Mouse (Mus musculus) stomach, embryonic 14.5 days (tissue): ENCODE results near the gene Castor1. TPM values are rescaled to one million over a fixed set of nuclear protein-coding genes. Genes with fewer than 3 reads are reported as not detected.

ENCODE experiments used
- ATAC-seq: fragments of 200-750 bp; cut with Nextera tagmentation; 2 replicates; pipeline ENCODE4 v1.8.0; 2017; ENCODE audit warnings: low read depth, moderate TSS enrichment; ENCODE audit not compliant: insufficient number of reproducible peaks, insufficient read depth, low FRiP score
- H3K27ac ChIP-seq: fragments of 300-500 bp; sonication (generic); 2 replicates; pipeline ENCODE4 v1.5.1; 2014; ENCODE audit warnings: mild to moderate bottlenecking, low read length, moderate library complexity, mixed read lengths
- H3K27me3 ChIP-seq: fragments of 300-500 bp; sonication (generic); 2 replicates; pipeline ENCODE4 v1.6.1; 2014; ENCODE audit warnings: low read length, control low read depth, mixed read lengths; ENCODE audit not compliant: control insufficient read depth, insufficient read depth
- H3K36me3 ChIP-seq: fragments of 300-500 bp; sonication (generic); 2 replicates; pipeline ENCODE4 v1.6.1; 2014; ENCODE audit warnings: mild to moderate bottlenecking, control low read depth, low read length, moderate library complexity, mixed read lengths; ENCODE audit not compliant: control insufficient read depth, insufficient read depth
- H3K4me1 ChIP-seq: fragments of 300-500 bp; sonication (generic); 2 replicates; pipeline ENCODE4 v1.6.1; 2014; ENCODE audit warnings: low read length, control low read depth, mixed read lengths; ENCODE audit not compliant: control insufficient read depth, insufficient read depth
- H3K4me2 ChIP-seq: fragments of 300-500 bp; sonication (generic); replicated peaks from 2 replicates; pipeline ENCODE4 v1.6.1; 2014; ENCODE audit warnings: low read depth, low read length, control low read depth
- H3K4me3 ChIP-seq: fragments of 300-500 bp; sonication (generic); 2 replicates; pipeline ENCODE4 v1.5.1; 2014; ENCODE audit warnings: low read depth, low read length, control low read depth
- H3K9ac ChIP-seq: fragments of 300-500 bp; sonication (generic); replicated peaks from 2 replicates; pipeline ENCODE4 v1.6.1; 2014; ENCODE audit warnings: low read depth, mild to moderate bottlenecking, control low read depth, low read length, moderate library complexity, mixed read lengths
- H3K9me3 ChIP-seq: fragments of 300-500 bp; sonication (generic); 2 replicates; pipeline ENCODE4 v1.6.1; 2016; ENCODE audit warnings: low read depth, low read length, control low read depth; ENCODE audit not compliant: control insufficient read depth
- WGBS: fragments of 180-500 bp; shearing (Covaris S2); extraction: QIAGEN DNeasy Blood & Tissue Kit; methylation state at CpG from one replicate; pipeline ENCODE4 v1.1.7; 2014; 5-methylcytosine and 5-hydroxymethylcytosine counted together
- polyA plus RNA-seq: library from polyadenylated mRNA; unstranded; fragments of >200 nt; fragmentation: Nextera tagmentation; extraction: Ambion mirVana; gene quantifications from 2 replicates; pipeline ENCODE4 v1.2.1, GENCODE M21; 2014

The Castor1 gene
- polyA plus RNA-seq, 1 experiment from 2014 or later: 3.3 TPM

DNA sequence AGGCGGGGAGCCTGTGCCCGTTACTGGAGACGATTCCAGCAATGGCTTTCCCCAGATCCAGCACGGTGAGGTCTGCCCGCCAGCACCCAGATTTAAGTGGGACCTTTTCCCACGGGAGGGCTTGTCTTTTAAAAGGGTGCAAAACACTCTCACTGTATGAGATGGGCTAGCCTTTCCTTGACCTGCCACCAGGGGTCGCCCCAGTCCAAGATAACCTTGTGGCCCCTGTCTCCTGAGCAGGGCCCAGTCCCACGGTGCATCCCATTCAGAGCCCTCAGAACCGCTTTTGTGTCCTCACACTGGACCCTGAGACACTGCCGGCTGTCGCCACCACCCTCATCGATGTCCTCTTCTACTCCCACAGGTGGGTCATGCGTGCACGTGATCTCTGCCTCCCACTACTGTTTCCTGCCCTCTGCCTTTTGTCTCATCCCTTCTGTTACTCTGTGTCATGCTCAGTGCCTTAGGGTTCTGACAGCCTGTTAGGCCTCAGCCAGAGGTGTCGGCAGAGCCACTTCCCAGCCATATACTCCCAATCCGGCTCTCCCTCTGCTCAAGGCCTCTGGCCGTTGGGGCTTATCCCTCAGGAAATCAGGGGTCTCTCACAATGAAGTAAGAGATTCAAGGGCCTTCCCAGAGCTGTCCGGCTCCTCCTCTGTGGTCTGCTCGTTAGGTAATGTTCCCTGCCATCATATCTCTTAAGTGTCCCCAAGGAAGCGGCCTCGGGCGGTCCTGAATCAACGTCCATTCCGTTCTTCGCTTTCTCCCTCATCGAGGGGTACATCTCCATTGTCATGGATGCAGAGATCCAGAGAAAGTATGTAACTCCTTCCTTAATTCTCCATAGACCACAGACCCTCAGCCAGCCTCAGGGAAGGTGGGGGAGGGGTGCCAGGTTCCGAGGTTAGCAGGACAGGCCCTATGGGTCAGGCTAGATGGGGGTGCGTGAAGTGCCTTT is 2.7 kb downstream of the Castor1 start:
- Histone ChIP-seq H3K4me2 (no peak overlapping the region), H3K27me3 (no peaks in the 10 kb centered on the region), H3K9ac (no peak overlapping the region), H3K36me3 (no peaks in the 10 kb centered on the region), H3K27ac (no peak overlapping the region), H3K4me3 (no peak overlapping the region), H3K9me3 (no peaks in the 10 kb centered on the region), H3K4me1 (peaks cover 9% of the 10 kb centered on the region; the same call in 1 of the 2 replicates)
- no peak for ATAC-seq
- WGBS: 56% methylated on average over 28 of the region's 28 CpGs

DNA sequence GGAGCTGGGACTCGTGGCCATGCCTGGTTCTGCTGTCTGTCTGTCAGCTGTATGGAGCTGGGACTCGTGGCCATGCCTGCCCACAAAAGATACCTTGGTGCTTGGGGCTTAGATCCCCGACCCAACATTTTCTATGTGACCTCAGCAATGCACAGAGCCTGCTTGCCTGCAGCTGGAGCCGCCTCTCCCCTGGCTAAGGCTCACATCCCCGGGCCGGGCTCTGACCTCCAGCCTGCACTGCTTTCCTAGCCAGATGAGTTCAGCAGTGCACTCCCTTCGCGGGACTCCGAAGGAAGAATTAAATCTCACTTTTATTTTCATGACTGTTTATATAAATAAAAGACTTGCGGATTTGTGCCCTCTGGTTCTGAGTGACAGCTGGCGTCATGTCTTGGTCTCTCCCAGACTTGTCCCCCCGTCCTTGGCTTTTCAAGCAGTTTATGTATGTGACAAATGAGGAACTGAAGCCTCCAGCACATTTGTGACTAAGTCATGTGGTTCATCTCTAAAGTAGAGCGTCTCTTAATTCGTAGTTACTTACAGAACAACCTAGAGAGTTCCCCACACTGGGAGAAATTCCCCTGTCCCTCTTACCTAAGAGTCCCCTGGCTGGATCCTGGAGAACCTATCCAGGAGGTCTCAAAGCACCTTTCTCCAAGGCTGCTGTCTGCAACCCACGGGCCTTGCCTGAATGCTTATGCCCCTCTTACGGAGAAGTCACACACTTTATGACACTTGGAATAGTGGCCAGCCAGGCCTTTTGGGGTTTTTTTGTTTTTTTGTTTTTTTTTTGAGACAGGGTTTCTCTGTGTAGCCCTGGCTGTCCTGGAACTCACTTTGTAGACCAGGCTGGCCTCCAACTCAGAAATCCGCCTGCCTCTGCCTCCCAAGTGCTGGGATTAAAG is 4.3 kb downstream of the Castor1 start:
- Histone ChIP-seq H3K27me3 (no peaks in the 10 kb centered on the region), H3K36me3 (no peaks in the 10 kb centered on the region), H3K4me1 (peaks cover 9% of the 10 kb centered on the region; the same call in 1 of the 2 replicates), H3K9me3 (no peaks in the 10 kb centered on the region), H3K4me2 (no peak overlapping the region), H3K27ac (no peak overlapping the region), H3K4me3 (no peak overlapping the region), H3K9ac (no peak overlapping the region)
- ATAC-seq: no peak
- 65% methylated on average over 17 of the region's 17 CpGs for WGBS

DNA sequence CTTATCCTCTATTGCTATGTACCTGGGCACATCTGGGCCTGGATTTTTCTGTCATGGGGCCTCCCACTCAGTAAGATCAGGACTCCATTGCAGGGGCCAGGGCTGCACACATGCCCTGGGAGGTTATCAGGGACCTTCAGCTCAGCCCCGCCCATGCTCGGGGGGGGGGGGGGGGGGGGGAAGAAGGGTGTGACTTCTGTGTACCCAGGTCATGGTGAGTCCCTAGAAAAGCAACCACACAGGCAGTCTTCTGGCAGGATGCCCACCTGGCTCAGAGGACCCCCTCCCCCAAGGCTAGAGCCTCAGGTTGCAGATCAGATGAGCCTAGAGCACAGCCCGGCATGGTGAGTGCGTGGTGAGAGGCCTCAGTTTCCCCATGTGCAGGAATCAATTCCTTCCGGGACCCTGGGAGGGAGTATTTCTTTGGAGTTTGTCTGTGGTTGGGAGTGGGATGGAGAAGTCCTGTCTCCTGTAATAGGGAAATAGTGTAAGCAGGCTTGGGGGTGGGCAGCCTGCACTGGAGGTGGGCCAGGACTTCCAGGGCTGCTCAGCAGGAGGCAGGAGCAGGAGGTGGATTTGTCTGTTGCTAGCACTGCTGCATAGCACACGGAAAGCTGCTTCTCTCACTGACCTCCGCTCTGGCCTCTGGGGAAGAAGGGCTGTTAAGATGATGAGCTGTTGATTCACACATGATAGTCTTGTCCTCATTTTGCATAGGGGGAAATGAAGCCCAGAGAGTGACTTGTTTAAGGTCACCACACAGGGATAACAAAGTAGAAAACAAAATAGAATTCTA is 5.6 kb downstream of the Castor1 start:
- no peaks in the 10 kb centered on the region for H3K9me3 ChIP-seq
- ATAC-seq: peak; percentile 57; the same call in 1 of the 2 replicates
- H3K4me3 ChIP-seq: no peak overlapping the region
- WGBS: 33% methylated on average over 7 of the region's 7 CpGs
- H3K36me3 ChIP-seq: no peaks in the 10 kb centered on the region
- peaks cover 6% of the 10 kb centered on the region; the same call in 1 of the 2 replicates for H3K4me1 ChIP-seq
- H3K27ac ChIP-seq: no peak overlapping the region
- H3K27me3 ChIP-seq: no peaks in the 10 kb centered on the region
- no peak overlapping the region for H3K9ac ChIP-seq
- no peak overlapping the region for H3K4me2 ChIP-seq

DNA sequence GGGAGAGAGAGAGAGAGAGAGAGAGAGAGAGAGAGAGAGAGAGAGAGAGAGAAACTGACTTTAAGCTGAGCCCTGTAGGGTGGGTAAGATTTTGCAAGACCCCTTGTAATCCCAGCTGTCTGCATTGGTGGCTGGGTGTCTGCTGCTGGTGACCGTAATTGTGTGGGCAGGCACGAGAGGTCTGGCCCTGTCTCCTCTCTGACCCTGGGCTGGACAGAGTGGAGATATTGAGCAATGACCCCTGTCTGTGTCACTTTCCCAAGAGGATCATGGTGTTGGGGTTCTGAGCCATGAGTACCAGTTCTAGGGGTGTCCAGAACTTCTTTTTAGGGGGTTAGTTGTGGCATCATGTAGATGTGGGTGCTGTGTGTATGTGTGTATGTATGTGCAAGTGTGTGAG is 6.2 kb downstream of the Castor1 start:
- no peak overlapping the region for H3K9ac ChIP-seq
- no peak overlapping the region for H3K4me3 ChIP-seq
- no peak overlapping the region for H3K4me2 ChIP-seq
- no peak for ATAC-seq
- no peaks in the 10 kb centered on the region for H3K27me3 ChIP-seq
- H3K27ac ChIP-seq: no peak overlapping the region
- peaks cover 2% of the 10 kb centered on the region; the same call in 1 of the 2 replicates for H3K4me1 ChIP-seq
- H3K36me3 ChIP-seq: no peaks in the 10 kb centered on the region
- no peaks in the 10 kb centered on the region for H3K9me3 ChIP-seq
- WGBS: 55% methylated on average over 2 of the region's 2 CpGs

DNA sequence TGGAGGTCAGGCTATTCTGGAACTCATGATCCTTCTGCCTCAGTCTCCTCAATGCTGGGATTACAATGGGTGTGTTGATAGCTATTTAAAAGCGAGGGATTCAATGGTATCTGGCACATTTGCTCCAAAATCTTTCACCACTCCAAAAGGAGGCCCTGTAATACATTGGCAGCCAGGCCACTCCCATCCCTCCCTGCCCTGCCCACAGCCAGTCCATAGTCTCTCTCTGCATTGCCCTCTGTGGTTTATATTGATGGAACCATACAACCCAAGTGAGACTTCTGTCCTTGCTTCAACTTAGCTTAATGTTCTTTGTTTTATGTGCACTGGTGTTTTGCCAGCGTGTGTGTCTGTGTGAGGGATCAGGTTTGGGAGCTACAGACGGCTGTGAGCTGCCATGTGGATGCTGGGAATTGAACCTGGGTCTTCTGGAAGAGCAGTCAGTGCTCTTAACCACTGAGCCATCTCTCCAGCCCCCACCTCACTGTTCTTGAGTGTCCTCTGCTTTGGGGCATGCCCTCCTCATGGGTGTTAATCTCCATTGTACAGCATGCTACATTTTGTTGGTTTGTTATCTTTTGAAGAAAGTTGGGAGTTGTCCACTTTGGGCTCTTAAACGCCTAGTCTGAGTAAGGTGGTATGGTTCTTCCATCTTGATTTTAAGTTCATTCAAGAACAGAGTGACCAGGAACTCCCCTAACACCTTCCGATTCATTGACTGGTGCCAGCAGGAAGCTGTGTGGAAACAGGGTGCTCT is 8.7 kb downstream of the Castor1 start:
- Histone ChIP-seq H3K4me1 (no peaks in the 10 kb centered on the region), H3K9ac (no peak overlapping the region), H3K4me2 (no peak overlapping the region), H3K27me3 (no peaks in the 10 kb centered on the region), H3K9me3 (no peaks in the 10 kb centered on the region), H3K27ac (no peak overlapping the region), H3K4me3 (no peak overlapping the region), H3K36me3 (no peaks in the 10 kb centered on the region)
- ATAC-seq: no peak
- WGBS: 77% methylated on average over 5 of the region's 5 CpGs

DNA sequence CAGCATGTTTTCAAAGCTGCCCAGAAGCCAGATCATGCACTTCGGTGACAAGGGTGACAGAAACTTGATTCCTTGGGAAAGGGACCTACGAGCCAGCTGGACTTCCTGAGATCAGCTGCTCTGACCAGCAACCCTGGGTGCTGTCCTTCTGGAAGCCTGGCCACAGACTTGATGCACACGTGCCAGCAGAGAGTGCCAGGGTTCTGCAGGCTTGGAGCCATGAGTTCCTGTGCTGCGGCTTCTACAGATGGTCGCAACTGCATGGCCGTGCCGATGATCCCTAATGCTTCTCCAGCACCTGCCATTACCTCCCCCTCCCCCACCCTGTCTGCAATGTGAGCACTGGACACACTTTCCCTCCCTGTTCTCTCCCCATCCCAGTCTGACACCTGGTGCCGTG is 10.4 kb downstream of the Castor1 start:
- H3K4me2 ChIP-seq: no peak overlapping the region
- H3K9me3 ChIP-seq: no peaks in the 10 kb centered on the region
- no peak overlapping the region for H3K4me3 ChIP-seq
- no peak for ATAC-seq
- no peaks in the 10 kb centered on the region for H3K36me3 ChIP-seq
- no peak overlapping the region for H3K27ac ChIP-seq
- H3K4me1 ChIP-seq: no peaks in the 10 kb centered on the region
- no peaks in the 10 kb centered on the region for H3K27me3 ChIP-seq
- WGBS: 50% methylated on average over 8 of the region's 8 CpGs
- no peak overlapping the region for H3K9ac ChIP-seq

DNA sequence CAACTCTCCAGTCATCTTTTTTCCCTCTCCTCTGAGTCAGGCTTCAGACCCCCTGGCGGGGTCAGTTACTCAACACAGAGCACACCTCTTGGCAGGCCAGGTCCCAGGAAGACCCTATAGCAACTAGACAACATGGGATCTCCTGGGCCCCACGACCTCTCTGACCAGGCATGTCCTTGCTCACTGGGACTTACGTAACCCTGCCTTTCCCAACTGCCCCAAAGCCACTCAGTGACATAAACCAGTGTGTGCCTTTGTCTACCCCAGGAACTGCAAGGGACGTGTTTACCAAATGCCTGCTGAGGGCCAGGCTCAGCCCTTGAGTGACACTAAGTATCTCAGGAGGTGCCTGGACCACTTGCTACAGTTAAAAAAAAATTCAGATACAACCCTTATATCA is 11.8 kb downstream of the Castor1 start:
- Histone ChIP-seq H3K9ac (no peak overlapping the region), H3K4me1 (no peaks in the 10 kb centered on the region), H3K27ac (no peak overlapping the region), H3K4me2 (no peak overlapping the region), H3K9me3 (no peaks in the 10 kb centered on the region), H3K36me3 (no peaks in the 10 kb centered on the region), H3K4me3 (no peak overlapping the region), H3K27me3 (no peaks in the 10 kb centered on the region)
- no peak for ATAC-seq
- 67% methylated on average over 4 of the region's 4 CpGs for WGBS
